Mouse (Mus musculus) heart, embryonic 16.5 days (tissue): ENCODE measurements around the gene Wtap. TPM values are rescaled to one million over a fixed set of nuclear protein-coding genes. Genes with fewer than 3 reads are reported as not detected.
"Not testable (repeated sequence)": the region's sequence is repeated elsewhere in the genome, so short reads cannot be mapped to it uniquely, and the experiment has no call there.

Experiments used
- ATAC-seq: fragments of 200-750 bp; cut with Nextera tagmentation; replicated peaks from 2 replicates; pipeline ENCODE4 v1.8.0; 2017; ENCODE audit warnings: moderate number of reproducible peaks; ENCODE audit not compliant: insufficient read depth, low FRiP score; ENCODE audit errors: extremely low read depth
- H3K27ac ChIP-seq: fragments of 300-500 bp; sonication (generic); 2 replicates; pipeline ENCODE4 v1.5.1; 2014; ENCODE audit warnings: mild to moderate bottlenecking, low read length, control low read depth, moderate library complexity
- H3K27me3 ChIP-seq: fragments of 300-500 bp; sonication (generic); 2 replicates; pipeline ENCODE4 v1.6.1; 2014; ENCODE audit warnings: low read length, mixed read lengths; ENCODE audit not compliant: control insufficient read depth, insufficient read depth
- H3K36me3 ChIP-seq: fragments of 300-500 bp; sonication (generic); 2 replicates; pipeline ENCODE4 v1.6.1; 2014; ENCODE audit not compliant: control insufficient read depth, insufficient read depth
- H3K4me1 ChIP-seq: fragments of 300-500 bp; sonication (generic); 2 replicates; pipeline ENCODE4 v1.6.1; 2014; ENCODE audit warnings: low read length, mixed read lengths; ENCODE audit not compliant: control insufficient read depth, insufficient read depth
- H3K4me2 ChIP-seq: fragments of 300-500 bp; sonication (generic); 2 replicates; pipeline ENCODE4 v1.6.1; 2014; ENCODE audit warnings: low read depth, mild to moderate bottlenecking, control low read depth, low read length
- H3K4me3 ChIP-seq: fragments of 300-500 bp; sonication (generic); 2 replicates; pipeline ENCODE4 v1.5.1; 2014; ENCODE audit warnings: mild to moderate bottlenecking, control low read depth, low read length
- H3K9ac ChIP-seq: fragments of 300-500 bp; sonication (generic); 2 replicates; pipeline ENCODE4 v1.6.1; 2014; ENCODE audit warnings: low read length, control low read depth
- H3K9me3 ChIP-seq: fragments of 300-500 bp; sonication (generic); replicated peaks from 2 replicates; pipeline ENCODE4 v1.6.1; 2016; ENCODE audit warnings: low read length; ENCODE audit not compliant: control insufficient read depth
- WGBS: fragments of 180-500 bp; shearing (Covaris S2); extraction: QIAGEN DNeasy Blood & Tissue Kit; methylation state at CpG from one replicate; pipeline ENCODE4 v1.1.7; 2014; 5-methylcytosine and 5-hydroxymethylcytosine counted together
- polyA plus RNA-seq: library from polyadenylated mRNA; unstranded; fragments of >200 nt; fragmentation: Nextera tagmentation; extraction: Ambion mirVana; gene quantifications from 2 replicates; pipeline ENCODE4 v1.2.1, GENCODE M21; 2015

The Wtap gene
- polyA plus RNA-seq = 75.2 and 75.8 TPM in 2 replicates

GRCm38 (mm10) chr17:12994069-12994468 is at the start of gene Wtap:
Wtap (minus strand) TSS chr17:12994169.
- Histone ChIP-seq H3K9me3 (no peaks in the 10 kb centered on the region), H3K4me3 (peak within 1 kb of the TSS; percentile 99), H3K9ac (peak within 1 kb of the TSS; percentile 99), H3K36me3 (no peaks in the 10 kb centered on the region), H3K4me2 (peak within 1 kb of the TSS; percentile 92), H3K27ac (peak within 1 kb of the TSS; percentile 100), H3K27me3 (no peaks in the 10 kb centered on the region), H3K4me1 (peaks cover 6% of the 10 kb centered on the region)
- 77% methylated on average over 1 of the region's 1 CpGs for WGBS
- ATAC-seq = no peak

- ATAC-seq, H3K27ac ChIP-seq, H3K4me2 ChIP-seq, H3K9me3 ChIP-seq, H3K27me3 ChIP-seq, H3K4me3 ChIP-seq, H3K9ac ChIP-seq, H3K4me1 ChIP-seq, H3K36me3 ChIP-seq: not testable (repeated sequence)
- 72% methylated on average over 3 of the region's 12 CpGs for WGBS
Observed at GRCm38 (mm10) chr17:13036627-13037192, 42.7 kb upstream of the Wtap start.

- Histone ChIP-seq H3K4me2 (no peak overlapping the region), H3K9me3 (no peaks in the 10 kb centered on the region), H3K4me3 (no peak overlapping the region), H3K4me1 (peaks cover 8% of the 10 kb centered on the region), H3K27ac (no peak overlapping the region), H3K27me3 (no peaks in the 10 kb centered on the region), H3K9ac (no peak overlapping the region), H3K36me3 (peaks cover 46% of the 10 kb centered on the region)
- no peak for ATAC-seq
- 77% methylated on average over 3 of the region's 3 CpGs for WGBS
Observed at GRCm38 (mm10) chr17:13013316-13013715, 19.3 kb upstream of the Wtap start.

GRCm38 (mm10) chr17:13009887-13010286 is 15.9 kb upstream of the Wtap start:
- Histone ChIP-seq H3K27ac (no peak overlapping the region), H3K27me3 (no peaks in the 10 kb centered on the region), H3K4me1 (peaks cover 11% of the 10 kb centered on the region), H3K9me3 (no peaks in the 10 kb centered on the region), H3K9ac (no peak overlapping the region), H3K36me3 (peaks cover 31% of the 10 kb centered on the region; the same call in 1 of the 2 replicates), H3K4me3 (no peak overlapping the region), H3K4me2 (peak overlapping the region; percentile 77; the same call in 1 of the 2 replicates)
- no peak for ATAC-seq
- 39% methylated on average over 3 of the region's 3 CpGs for WGBS

GRCm38 (mm10) chr17:13008528-13008927 is 14.6 kb upstream of the Wtap start:
- no peak for ATAC-seq
- H3K9me3 ChIP-seq = no peaks in the 10 kb centered on the region

GRCm38 (mm10) chr17:13007730-13008425 is 13.9 kb upstream of the Wtap start:
- no peaks in the 10 kb centered on the region for H3K9me3 ChIP-seq
- no peaks in the 10 kb centered on the region for H3K27me3 ChIP-seq
- H3K27ac ChIP-seq = peak overlapping the region; percentile 96
- H3K4me1 ChIP-seq = peaks cover 11% of the 10 kb centered on the region
- peak overlapping the region; percentile 82 for H3K9ac ChIP-seq
- H3K4me2 ChIP-seq = peak overlapping the region; percentile 77
- peak; percentile 98 for ATAC-seq
- H3K36me3 ChIP-seq = peaks cover 18% of the 10 kb centered on the region; the same call in 1 of the 2 replicates
- under 1% methylated on average over 73 of the region's 76 CpGs for WGBS
- H3K4me3 ChIP-seq = peak overlapping the region; percentile 71

More at GRCm38 (mm10) chr17:13008528-13008927, 14.6 kb upstream of the Wtap start:
- H3K4me2 ChIP-seq = peak overlapping the region; percentile 77
- peaks cover 11% of the 10 kb centered on the region for H3K4me1 ChIP-seq
- peaks cover 24% of the 10 kb centered on the region; the same call in 1 of the 2 replicates for H3K36me3 ChIP-seq
- H3K27me3 ChIP-seq = no peaks in the 10 kb centered on the region
- peak overlapping the region; percentile 96 for H3K27ac ChIP-seq
- 2% methylated on average over 10 of the region's 10 CpGs for WGBS
- H3K9ac ChIP-seq = peak overlapping the region; percentile 82
- H3K4me3 ChIP-seq = peak overlapping the region; percentile 71

GRCm38 (mm10) chr17:13006984-13007383 is 13.0 kb upstream of the Wtap start:
- peak overlapping the region; percentile 57 for H3K4me2 ChIP-seq
- WGBS = 51% methylated on average over 5 of the region's 5 CpGs
- peak overlapping the region; percentile 51 for H3K9ac ChIP-seq
- no peak for ATAC-seq
- H3K4me3 ChIP-seq = peak overlapping the region; percentile 71
- H3K36me3 ChIP-seq = peaks cover 11% of the 10 kb centered on the region; the same call in 1 of the 2 replicates
- H3K27ac ChIP-seq = peak overlapping the region; percentile 64
- no peaks in the 10 kb centered on the region for H3K9me3 ChIP-seq
- H3K4me1 ChIP-seq = peaks cover 11% of the 10 kb centered on the region
- no peaks in the 10 kb centered on the region for H3K27me3 ChIP-seq

GRCm38 (mm10) chr17:13006546-13006945 is 12.6 kb upstream of the Wtap start, which contains the start of gene Sod2:
Sod2 (plus strand) TSS chr17:13006846.
- not testable (repeated sequence) for H3K9me3 ChIP-seq, ATAC-seq, H3K36me3 ChIP-seq, H3K27me3 ChIP-seq
- H3K9ac ChIP-seq = peak within 1 kb of the TSS; percentile 51
- H3K4me2 ChIP-seq = peak within 1 kb of the TSS; percentile 57
- H3K4me1 ChIP-seq = peaks cover 11% of the 10 kb centered on the region
- 93% methylated on average over 2 of the region's 2 CpGs for WGBS
- peak within 1 kb of the TSS; percentile 71 for H3K4me3 ChIP-seq
- H3K27ac ChIP-seq = peak within 1 kb of the TSS; percentile 64

GRCm38 (mm10) chr17:13004436-13004835 is 10.5 kb upstream of the Wtap start:
- H3K9me3 ChIP-seq, ATAC-seq, H3K36me3 ChIP-seq, H3K4me2 ChIP-seq, H3K27me3 ChIP-seq, H3K9ac ChIP-seq, H3K4me1 ChIP-seq, H3K4me3 ChIP-seq, H3K27ac ChIP-seq: not testable (repeated sequence)
- 64% methylated on average over 2 of the region's 2 CpGs for WGBS
